Mouse (Mus musculus): Measurements from ENCODE around the gene Smad3. TPM values are rescaled to one million over a fixed set of nuclear protein-coding genes. Genes with fewer than 3 reads are reported as not detected.

The Smad3 gene
- total and polyA plus RNA-seq, 3 experiments, result 7.5 to 10.2 TPM; not detected in 1

- no peak for DNase-seq (ENCODE audit: low read depth, low spot score)
- TF ChIP-seq MYC (IDR thresholded peaks at IDR 0.05; ENCODE audit: low read depth, low read length) (no peak), POLR2A (IDR thresholded peaks at IDR 0.05; ENCODE audit: control insufficient read depth in 1 of 2, insufficient read depth in 1 of 2, low read depth in 1 of 2, low read length in 2 of 2, poor library complexity in 1 of 2) (no peak), UBTF (IDR thresholded peaks at IDR 0.05; ENCODE audit: borderline replicate concordance, insufficient read depth, low read depth, low read length) (no peak), NELFE (IDR thresholded peaks at IDR 0.05; ENCODE audit: low read depth, low read length) (no peak), BHLHE40 (IDR thresholded peaks at IDR 0.05; ENCODE audit: borderline replicate concordance, low read depth, low read length) (no peak), JUND (IDR thresholded peaks at IDR 0.05; ENCODE audit: low read depth, low read length) (no peak)
- H3K9ac ChIP-seq (ENCODE audit: control insufficient read depth, low read depth, low read length, poor library complexity, severe bottlenecking), result no peak overlapping the region
- H3K27ac ChIP-seq (ENCODE audit: control insufficient read depth, low read depth, low read length), result no peak overlapping the region
- no peaks in the 10 kb centered on the region for H3K9me3 ChIP-seq (replicated peaks; ENCODE audit: insufficient read depth, low read length)
- H3K79me2 ChIP-seq (ENCODE audit: control insufficient read depth, insufficient read depth, low read length, poor library complexity), result no peaks in the 10 kb centered on the region
- no peaks in the 10 kb centered on the region for H3K27me3 ChIP-seq (ENCODE audit: control insufficient read depth in 1 of 2, insufficient read depth in 2 of 2, low read length in 2 of 2)
- H3K4me3 ChIP-seq (ENCODE audit: control insufficient read depth in 1 of 2, insufficient read depth in 1 of 2, low read depth in 2 of 2, low read length in 2 of 2), result no peak overlapping the region
- H3K4me1 ChIP-seq (ENCODE audit: control insufficient read depth in 1 of 2, insufficient read depth in 2 of 2, low read length in 2 of 2), result no peaks in the 10 kb centered on the region
- peaks cover 0 to 5% of the 10 kb centered on the region in 2 experiments; a peak in 2 of 4 replicates for H3K36me3 ChIP-seq (ENCODE audit: control insufficient read depth in 1 of 2, insufficient read depth in 2 of 2, low read length in 2 of 2)
These were observed 124.5 kb downstream of the Smad3 start for GRCm38 (mm10) chr9:63633334-63633733.

DNA sequence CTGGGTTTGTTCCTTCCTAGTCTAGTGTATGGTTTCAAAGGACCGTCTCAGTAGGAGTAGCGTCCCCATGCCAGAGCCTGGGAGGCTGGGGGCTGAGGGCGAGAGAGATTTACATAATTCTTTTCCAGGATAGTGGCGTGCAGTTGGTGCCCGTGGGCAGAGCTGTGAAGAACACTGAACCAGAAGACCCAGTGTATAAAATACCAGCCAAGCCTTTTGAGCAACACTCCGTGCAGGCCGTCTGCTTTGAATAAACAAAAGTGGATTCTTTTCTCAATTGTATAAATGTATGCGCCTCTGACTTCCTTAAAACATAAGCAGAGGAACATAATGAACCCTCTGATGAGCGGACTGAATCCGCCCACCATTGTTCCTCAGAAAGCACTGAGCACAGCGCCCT, 124.9 kb downstream of the Smad3 start:
- Histone ChIP-seq H3K4me1 (ENCODE audit: control insufficient read depth in 1 of 2, insufficient read depth in 2 of 2, low read length in 2 of 2) (no peaks in the 10 kb centered on the region), H3K36me3 (ENCODE audit: control insufficient read depth in 1 of 2, insufficient read depth in 2 of 2, low read length in 2 of 2) (peaks cover 0 to 5% of the 10 kb centered on the region in 2 experiments; a peak in 2 of 4 replicates), H3K27me3 (ENCODE audit: control insufficient read depth in 1 of 2, insufficient read depth in 2 of 2, low read length in 2 of 2) (no peaks in the 10 kb centered on the region), H3K9ac (ENCODE audit: control insufficient read depth, low read depth, low read length, poor library complexity, severe bottlenecking) (no peak overlapping the region), H3K4me3 (ENCODE audit: control insufficient read depth in 1 of 2, insufficient read depth in 1 of 2, low read depth in 2 of 2, low read length in 2 of 2) (no peak overlapping the region), H3K9me3 (replicated peaks; ENCODE audit: insufficient read depth, low read length) (no peaks in the 10 kb centered on the region), H3K79me2 (ENCODE audit: control insufficient read depth, insufficient read depth, low read length, poor library complexity) (no peaks in the 10 kb centered on the region), H3K27ac (ENCODE audit: control insufficient read depth, low read depth, low read length) (no peak overlapping the region)
- no peak for DNase-seq (ENCODE audit: low read depth, low spot score)
- TF ChIP-seq ZMIZ1 (IDR thresholded peaks at IDR 0.05; ENCODE audit: low read depth, low read length) (no peak), USF1 (IDR thresholded peaks at IDR 0.05; ENCODE audit: low read depth, low read length) (no peak), MYB (IDR thresholded peaks at IDR 0.05; ENCODE audit: low read depth, low read length) (no peak), GABPA (IDR thresholded peaks at IDR 0.05; ENCODE audit: low read depth, low read length) (no peak), ZKSCAN1 (IDR thresholded peaks at IDR 0.05; ENCODE audit: low read depth, low read length) (no peak), SIN3A (IDR thresholded peaks at IDR 0.05; ENCODE audit: low read length) (no peak), EP300 (IDR thresholded peaks at IDR 0.05; ENCODE audit: low read depth in 1 of 2, low read length in 2 of 2) (no peak), ELF1 (IDR thresholded peaks at IDR 0.05; ENCODE audit: low read depth, low read length) (no peak), MAFK (IDR thresholded peaks at IDR 0.05; ENCODE audit: borderline replicate concordance, low read depth, low read length) (no peak)

- H3K4me1 ChIP-seq (ENCODE audit: control insufficient read depth in 1 of 2, insufficient read depth in 2 of 2, low read length in 2 of 2), result no peaks in the 10 kb centered on the region
- H3K36me3 ChIP-seq (ENCODE audit: control insufficient read depth in 1 of 2, insufficient read depth in 2 of 2, low read length in 2 of 2), result peaks cover 0 to 5% of the 10 kb centered on the region in 2 experiments; a peak in 2 of 4 replicates
- no peak overlapping the region for H3K4me3 ChIP-seq (ENCODE audit: control insufficient read depth in 1 of 2, insufficient read depth in 1 of 2, low read depth in 2 of 2, low read length in 2 of 2)
- no peaks in the 10 kb centered on the region for H3K9me3 ChIP-seq (replicated peaks; ENCODE audit: insufficient read depth, low read length)
- no peaks in the 10 kb centered on the region for H3K27me3 ChIP-seq (ENCODE audit: control insufficient read depth in 1 of 2, insufficient read depth in 2 of 2, low read length in 2 of 2)
- H3K9ac ChIP-seq (ENCODE audit: control insufficient read depth, low read depth, low read length, poor library complexity, severe bottlenecking), result no peak overlapping the region
- no peak overlapping the region for H3K27ac ChIP-seq (ENCODE audit: control insufficient read depth, low read depth, low read length)
- no peak for DNase-seq (ENCODE audit: low read depth, low spot score)
- H3K79me2 ChIP-seq (ENCODE audit: control insufficient read depth, insufficient read depth, low read length, poor library complexity), result no peaks in the 10 kb centered on the region
- TF ChIP-seq CTCF (IDR thresholded peaks at IDR 0.05 in 2 of 3, conservative IDR thresholded peaks at IDR 0.05 in 1 of 3; ENCODE audit: control insufficient read depth in 1 of 3, insufficient read depth in 1 of 3, low read depth in 2 of 3, low read length in 3 of 3, poor library complexity in 1 of 3, severe bottlenecking in 1 of 3), result peak in 1 of 3 experiments; percentile 7; a peak in 1 of 6 replicates
- peak; percentile 23; the same call in 1 of the 2 replicates for TF ChIP-seq SMC3 (IDR thresholded peaks at IDR 0.05; ENCODE audit: low read depth, low read length)
- no peak for TF ChIP-seq TCF12 (IDR thresholded peaks at IDR 0.05; ENCODE audit: low read depth, low read length)
These were observed 125.7 kb downstream of the Smad3 start for GRCm38 (mm10) chr9:63632045-63632444.
